Mouse (Mus musculus): Measurements from ENCODE around the gene Ccdc182. TPM values are rescaled to one million over a fixed set of nuclear protein-coding genes. Genes with fewer than 3 reads are reported as not detected.

Ccdc182 gene
- polyA plus RNA-seq, 1 experiment: not detected

GRCm38 (mm10) chr11:88253514-88254167 lies 40.2 kb upstream of the Ccdc182 start:
- WGBS: 82% methylated on average over 7 of the region's 7 CpGs
- Histone ChIP-seq H3K27ac (ENCODE audit: control insufficient read depth, insufficient read depth, low read depth, low read length, poor library complexity) (no peak overlapping the region), H3K4me1 (ENCODE audit: control insufficient read depth, insufficient read depth, low read length) (peaks cover 1% of the 10 kb centered on the region; the same call in 1 of the 2 replicates), H3K4me3 (replicated peaks; ENCODE audit: control insufficient read depth, low read depth, low read length) (no peak overlapping the region)
- TF ChIP-seq CTCF (IDR thresholded peaks at IDR 0.05; ENCODE audit: control insufficient read depth, insufficient read depth, low read length) (no peak), POLR2A (IDR thresholded peaks at IDR 0.05; ENCODE audit: borderline replicate concordance, control insufficient read depth, low read depth, low read length) (no peak)

GRCm38 (mm10) chr11:88257700-88258099 lies 36.2 kb upstream of the Ccdc182 start:
- WGBS: 65% methylated on average over 4 of the region's 4 CpGs
- no peak overlapping the region for H3K27ac ChIP-seq (ENCODE audit: control insufficient read depth, insufficient read depth, low read depth, low read length, poor library complexity)
- peaks cover 1% of the 10 kb centered on the region; the same call in 1 of the 2 replicates for H3K4me1 ChIP-seq (ENCODE audit: control insufficient read depth, insufficient read depth, low read length)
- no peak for TF ChIP-seq CTCF (IDR thresholded peaks at IDR 0.05; ENCODE audit: control insufficient read depth, insufficient read depth, low read length)
- no peak for TF ChIP-seq POLR2A (IDR thresholded peaks at IDR 0.05; ENCODE audit: borderline replicate concordance, control insufficient read depth, low read depth, low read length)
- no peak overlapping the region for H3K4me3 ChIP-seq (replicated peaks; ENCODE audit: control insufficient read depth, low read depth, low read length)

- H3K4me1 ChIP-seq (ENCODE audit: control insufficient read depth, insufficient read depth, low read length): no peaks in the 10 kb centered on the region
- no peak overlapping the region for H3K27ac ChIP-seq (ENCODE audit: control insufficient read depth, insufficient read depth, low read depth, low read length, poor library complexity)
- no peak overlapping the region for H3K4me3 ChIP-seq (replicated peaks; ENCODE audit: control insufficient read depth, low read depth, low read length)
- WGBS: 82% methylated on average over 4 of the region's 4 CpGs
- peak; percentile 37 for TF ChIP-seq CTCF (IDR thresholded peaks at IDR 0.05; ENCODE audit: control insufficient read depth, insufficient read depth, low read length)
- TF ChIP-seq POLR2A (IDR thresholded peaks at IDR 0.05; ENCODE audit: borderline replicate concordance, control insufficient read depth, low read depth, low read length): no peak
These were observed 35.6 kb upstream of the Ccdc182 start for GRCm38 (mm10) chr11:88258212-88258611.

- H3K4me3 ChIP-seq (replicated peaks; ENCODE audit: control insufficient read depth, low read depth, low read length): no peak overlapping the region
- H3K4me1 ChIP-seq (ENCODE audit: control insufficient read depth, insufficient read depth, low read length): no peaks in the 10 kb centered on the region
- 67% methylated on average over 7 of the region's 7 CpGs for WGBS
- no peak overlapping the region for H3K27ac ChIP-seq (ENCODE audit: control insufficient read depth, insufficient read depth, low read depth, low read length, poor library complexity)
- no peak for TF ChIP-seq POLR2A (IDR thresholded peaks at IDR 0.05; ENCODE audit: borderline replicate concordance, control insufficient read depth, low read depth, low read length)
- TF ChIP-seq CTCF (IDR thresholded peaks at IDR 0.05; ENCODE audit: control insufficient read depth, insufficient read depth, low read length): no peak
These were observed 33.4 kb upstream of the Ccdc182 start for GRCm38 (mm10) chr11:88260463-88260862.

GRCm38 (mm10) chr11:88264889-88265288 lies 29.0 kb upstream of the Ccdc182 start:
- 82% methylated on average over 5 of the region's 5 CpGs for WGBS
- no peak overlapping the region for H3K27ac ChIP-seq (ENCODE audit: control insufficient read depth, insufficient read depth, low read depth, low read length, poor library complexity)
- H3K4me3 ChIP-seq (replicated peaks; ENCODE audit: control insufficient read depth, low read depth, low read length): no peak overlapping the region
- H3K4me1 ChIP-seq (ENCODE audit: control insufficient read depth, insufficient read depth, low read length): no peaks in the 10 kb centered on the region
- TF ChIP-seq POLR2A (IDR thresholded peaks at IDR 0.05; ENCODE audit: borderline replicate concordance, control insufficient read depth, low read depth, low read length) (no peak), CTCF (IDR thresholded peaks at IDR 0.05; ENCODE audit: control insufficient read depth, insufficient read depth, low read length) (no peak)

- 64% methylated on average over 6 of the region's 6 CpGs for WGBS
- no peak overlapping the region for H3K4me3 ChIP-seq (replicated peaks; ENCODE audit: control insufficient read depth, low read depth, low read length)
- H3K27ac ChIP-seq (ENCODE audit: control insufficient read depth, insufficient read depth, low read depth, low read length, poor library complexity): no peak overlapping the region
- no peaks in the 10 kb centered on the region for H3K4me1 ChIP-seq (ENCODE audit: control insufficient read depth, insufficient read depth, low read length)
- TF ChIP-seq CTCF (IDR thresholded peaks at IDR 0.05; ENCODE audit: control insufficient read depth, insufficient read depth, low read length) (no peak), POLR2A (IDR thresholded peaks at IDR 0.05; ENCODE audit: borderline replicate concordance, control insufficient read depth, low read depth, low read length) (no peak)
These were observed 27.5 kb upstream of the Ccdc182 start for GRCm38 (mm10) chr11:88266311-88266710.

- no peaks in the 10 kb centered on the region for H3K4me1 ChIP-seq (ENCODE audit: control insufficient read depth, insufficient read depth, low read length)
- TF ChIP-seq CTCF (IDR thresholded peaks at IDR 0.05; ENCODE audit: control insufficient read depth, insufficient read depth, low read length): no peak
- TF ChIP-seq POLR2A (IDR thresholded peaks at IDR 0.05; ENCODE audit: borderline replicate concordance, control insufficient read depth, low read depth, low read length): no peak
- 51% methylated on average over 3 of the region's 3 CpGs for WGBS
- no peak overlapping the region for H3K27ac ChIP-seq (ENCODE audit: control insufficient read depth, insufficient read depth, low read depth, low read length, poor library complexity)
- no peak overlapping the region for H3K4me3 ChIP-seq (replicated peaks; ENCODE audit: control insufficient read depth, low read depth, low read length)
These were observed 22.0 kb upstream of the Ccdc182 start for GRCm38 (mm10) chr11:88271870-88272269.

- Histone ChIP-seq H3K4me1 (ENCODE audit: control insufficient read depth, insufficient read depth, low read length) (no peaks in the 10 kb centered on the region), H3K4me3 (replicated peaks; ENCODE audit: control insufficient read depth, low read depth, low read length) (no peak overlapping the region), H3K27ac (ENCODE audit: control insufficient read depth, insufficient read depth, low read depth, low read length, poor library complexity) (no peak overlapping the region)
- WGBS: 61% methylated on average over 23 of the region's 23 CpGs
- TF ChIP-seq POLR2A (IDR thresholded peaks at IDR 0.05; ENCODE audit: borderline replicate concordance, control insufficient read depth, low read depth, low read length) (no peak), CTCF (IDR thresholded peaks at IDR 0.05; ENCODE audit: control insufficient read depth, insufficient read depth, low read length) (no peak)
These were observed 19.6 kb upstream of the Ccdc182 start for GRCm38 (mm10) chr11:88274111-88274879.
